Mouse (Mus musculus): ENCODE measurements around the gene Calml4.

Gene Calml4

DNA sequence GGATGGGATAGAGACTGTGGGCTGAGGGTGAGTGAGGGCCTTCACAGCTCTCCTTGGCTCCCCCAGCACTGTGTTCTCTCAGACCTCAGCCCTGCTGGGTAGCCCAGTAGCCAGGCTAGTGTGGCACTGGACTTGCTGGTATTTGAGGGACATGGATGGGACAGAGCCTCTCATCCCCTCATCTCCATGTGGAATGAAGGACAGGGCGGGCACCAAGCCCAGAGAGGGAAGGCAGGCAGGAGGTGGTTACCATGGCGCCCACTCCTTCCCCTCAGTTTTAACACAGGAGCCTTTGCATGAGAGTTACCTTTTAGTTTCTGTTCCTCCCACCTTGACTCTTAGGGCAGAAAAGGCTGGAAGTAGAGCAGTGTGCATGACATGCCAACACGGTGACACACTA is 9.2 kb upstream of the Calml4 start:
- POLR2A ChIA-PET = interaction anchor here in 2 of 4 experiments (1.0 to 53.0 kb wide), 6 partner anchors 10 to 132 kb away, joined by 3 to 2072 read pairs (median 8); partner anchors contain the start of genes Fem1b (in 2 of the 2) and Cln6 (in 1 of the 2)
- CTCF ChIA-PET = interaction anchor here (0.7 to 2.4 kb wide), 17 partner anchors 8 to 276 kb away, joined by 3 to 24 read pairs (median 8); partner anchors contain the start of genes Calml4 (in 1 of the 4) and Fem1b (in 1 of the 4)

DNA sequence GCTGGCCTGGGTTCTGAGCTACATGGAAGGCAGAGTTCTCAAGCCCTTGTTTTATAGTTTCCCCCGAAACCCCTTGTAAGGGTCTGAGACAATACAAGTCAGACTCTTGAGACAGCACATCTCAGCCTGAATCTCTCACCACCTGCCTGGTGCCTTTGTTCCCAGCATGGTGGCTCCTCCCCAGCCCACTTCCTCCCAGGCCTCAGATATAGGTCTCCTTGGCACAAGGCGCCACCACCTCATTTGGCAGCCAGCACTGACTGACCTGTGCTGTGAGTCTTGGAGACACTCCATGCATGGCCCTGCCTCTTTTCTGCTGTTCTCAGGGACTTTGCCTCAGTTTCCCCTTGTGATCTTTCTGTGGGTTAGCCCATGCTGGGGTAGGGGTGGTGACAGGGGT is 6.3 kb upstream of the Calml4 start:
- ChIA-PET POLR2A (interaction anchor here in 3 of 4 experiments (0.7 to 1.8 kb wide), 9 partner anchors 8 to 272 kb away, joined by 3 to 8 read pairs (median 4); partner anchors contain the start of gene Cln6 (in 1 of the 3)), CTCF (interaction anchor here (0.5 to 1.7 kb wide), 7 partner anchors 18 to 1866 kb away, joined by 4 to 10 read pairs (median 5); no protein-coding TSS in a partner anchor)

DNA sequence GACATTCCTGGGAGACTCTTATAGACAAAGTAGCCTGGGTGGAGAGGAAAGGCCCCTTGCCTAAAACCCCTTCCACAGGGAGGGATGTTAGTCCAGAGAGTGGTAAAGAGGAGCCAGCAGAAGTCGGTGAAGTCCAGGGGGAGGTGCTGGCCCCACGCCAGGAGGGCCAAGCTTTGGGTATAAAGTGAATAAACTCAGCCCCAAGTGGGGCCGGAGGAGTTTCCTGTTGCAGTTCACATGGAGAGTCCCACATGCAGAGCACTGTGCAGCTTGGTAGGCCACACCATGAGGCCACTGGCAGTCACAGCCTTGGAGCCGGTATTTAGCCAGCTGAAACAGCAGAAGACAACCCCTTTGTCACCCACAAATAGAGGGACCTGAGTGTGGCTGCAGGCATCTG is 3.4 kb upstream of the Calml4 start:
- ChIA-PET CTCF (no interaction called here), POLR2A (interaction anchor here in 1 of 4 experiments (0.6 to 1.6 kb wide), 3 partner anchors 17 to 44 kb away, joined by 3 to 5 read pairs (median 3); no protein-coding TSS in a partner anchor)

DNA sequence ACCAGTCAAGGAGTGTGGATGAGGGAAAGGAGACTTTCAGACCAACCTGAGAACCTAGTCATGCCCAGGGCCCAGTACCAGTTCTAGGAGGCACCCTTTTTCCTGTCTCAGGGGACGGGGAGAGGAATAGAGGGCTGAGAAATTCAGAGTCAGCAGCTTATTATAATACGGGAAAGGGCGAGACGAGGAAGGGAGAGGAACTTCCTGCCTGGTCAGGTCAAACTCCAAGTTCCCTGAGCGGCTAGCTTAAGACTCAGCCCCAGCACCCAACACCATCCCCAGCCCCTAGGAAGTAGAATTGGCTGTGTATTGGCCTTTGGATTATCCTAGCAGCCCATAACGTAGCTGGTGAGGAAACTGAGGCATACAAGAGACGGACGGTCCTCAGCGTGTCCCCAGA is 664 bp upstream of the Calml4 start:
- ChIA-PET POLR2A (interaction anchor here in 3 of 4 experiments (0.8 to 2.7 kb wide), 14 partner anchors 10 to 274 kb away, joined by 3 to 13 read pairs (median 4); partner anchors contain the start of genes Cln6 (in 1 of the 3) and Fem1b (in 1 of the 3)), CTCF (interaction anchor here (0.5 to 3.4 kb wide), 11 partner anchors 9 to 1186 kb away, joined by 3 to 21 read pairs (median 4); no protein-coding TSS in a partner anchor)

DNA sequence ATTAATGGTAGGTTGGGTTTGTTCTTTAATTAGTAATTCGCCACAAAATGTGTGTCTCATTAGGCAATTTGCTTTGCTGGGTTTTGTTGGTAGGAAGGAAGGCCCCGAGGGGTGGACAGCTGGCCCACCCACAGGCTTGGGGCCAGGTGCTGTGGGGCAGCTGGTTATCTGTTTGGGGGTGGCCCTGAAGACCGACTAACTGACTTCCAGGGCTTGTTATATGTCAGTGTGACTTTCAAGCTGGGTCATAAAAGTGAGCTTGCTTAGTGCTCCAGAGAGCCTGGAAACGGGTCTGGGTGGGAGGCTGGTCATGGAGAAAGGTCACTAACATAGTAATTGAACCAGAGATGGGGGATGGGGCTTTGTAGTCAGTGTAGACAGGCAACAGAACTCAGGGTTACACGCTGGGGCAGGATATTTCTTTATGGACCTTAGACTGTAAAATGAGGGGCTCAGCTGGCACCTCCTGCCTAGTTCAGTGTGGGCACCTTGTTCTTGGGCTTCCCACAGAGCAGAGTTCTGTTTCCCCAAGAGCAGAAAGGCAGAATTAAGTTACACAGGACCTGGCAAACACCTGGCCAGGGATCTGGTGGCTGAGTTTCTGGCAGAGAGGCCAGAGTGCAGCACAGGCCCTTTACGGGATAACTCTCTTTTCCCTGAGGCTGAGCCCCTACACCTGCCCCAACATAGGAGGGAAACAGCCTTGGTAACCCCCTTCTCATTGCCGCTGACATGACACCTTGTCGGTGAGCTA is 563 bp downstream of the Calml4 start:
- ChIA-PET CTCF (interaction anchor here (0.6 to 3.4 kb wide), 7 partner anchors 10 to 266 kb away, joined by 3 to 21 read pairs (median 6); no protein-coding TSS in a partner anchor), POLR2A (interaction anchor here in 3 of 4 experiments (0.5 to 2.6 kb wide), 12 partner anchors 10 to 272 kb away, joined by 3 to 8 read pairs (median 4); partner anchors contain the start of gene Fem1b (in 2 of the 3))

DNA sequence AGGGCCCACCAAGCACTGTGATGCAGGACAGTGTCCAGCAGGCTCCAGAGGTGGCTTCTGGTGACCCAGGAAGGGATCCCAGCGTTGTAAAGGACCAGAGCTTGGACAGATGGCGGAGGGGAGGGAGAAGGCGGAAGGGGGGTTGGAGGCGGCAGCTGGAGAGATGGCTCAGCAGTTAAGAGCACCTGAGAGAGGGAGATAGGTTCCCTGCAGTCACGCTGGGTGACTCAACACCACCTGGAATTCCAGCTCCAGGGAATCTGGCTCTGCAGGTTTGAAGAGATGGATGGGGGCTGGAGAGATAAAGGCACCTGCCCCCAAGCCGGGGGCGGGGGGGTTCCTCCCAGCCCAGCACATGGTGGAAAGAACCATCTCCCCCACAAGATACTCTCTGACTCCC is 2.2 kb downstream of the Calml4 start:
- ChIA-PET CTCF (interaction anchor here in 3 of 4 experiments (0.6 to 2.9 kb wide), 7 partner anchors 8 to 1116 kb away, joined by 3 to 16 read pairs (median 6); no protein-coding TSS in a partner anchor), POLR2A (interaction anchor here in 3 of 4 experiments (0.7 to 2.1 kb wide), 8 partner anchors 8 to 112 kb away, joined by 3 to 21 read pairs (median 6); no protein-coding TSS in a partner anchor)

DNA sequence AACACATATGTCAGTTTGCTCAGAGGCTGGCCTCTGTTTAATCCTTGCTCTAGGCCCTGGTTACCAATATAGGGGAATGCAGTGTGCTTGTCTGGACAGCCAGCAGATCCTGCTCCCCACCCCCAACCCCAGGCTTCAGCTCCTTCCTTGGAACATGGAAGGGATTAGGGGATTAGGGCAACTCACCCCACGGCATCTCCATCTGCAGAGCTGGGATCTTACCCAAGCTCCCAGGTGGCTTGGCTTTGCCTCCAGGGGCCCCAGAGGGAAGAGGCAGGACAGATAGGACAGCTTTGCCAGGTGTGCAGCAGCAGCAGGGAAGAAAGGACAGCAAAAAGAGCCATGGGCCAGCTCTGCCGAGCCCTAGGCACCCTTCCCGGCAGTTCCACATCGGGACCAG is 3.0 kb downstream of the Calml4 start:
- CTCF ChIA-PET = interaction anchor here in 3 of 4 experiments (1.0 to 2.9 kb wide), 6 partner anchors 11 to 263 kb away, joined by 3 to 16 read pairs (median 5); no protein-coding TSS in a partner anchor
- POLR2A ChIA-PET = interaction anchor here in 3 of 4 experiments (0.6 to 2.1 kb wide), 11 partner anchors 9 to 66 kb away, joined by 3 to 21 read pairs (median 5); partner anchors contain the start of gene Cln6 (in 1 of the 3)

DNA sequence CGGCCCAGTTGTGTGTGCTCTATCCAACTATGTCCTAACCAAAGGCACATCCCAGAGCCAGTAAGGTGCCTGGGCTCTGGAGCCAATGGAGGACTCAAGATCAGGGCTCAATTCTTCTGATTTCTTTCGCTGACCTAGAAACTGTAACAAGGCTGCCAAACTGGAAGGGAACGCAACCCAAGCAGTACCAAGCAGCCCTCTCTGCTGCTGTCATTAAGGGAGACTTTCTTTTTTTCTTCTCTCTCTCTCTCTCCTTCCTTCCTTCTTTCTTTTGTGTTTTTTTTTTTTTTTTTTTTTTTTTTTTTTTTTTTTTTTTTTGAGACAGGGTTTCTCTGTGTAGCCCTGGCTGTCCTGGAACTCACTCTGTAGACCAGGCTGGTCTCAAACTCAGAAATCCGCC is 11.4 kb downstream of the Calml4 start:
- CTCF ChIA-PET = interaction anchor here in 1 of 4 experiments (1.6 kb wide), 1 partner anchor 22 kb away, joined by 4 read pairs; no protein-coding TSS in a partner anchor
- POLR2A ChIA-PET = interaction anchor here in 2 of 4 experiments (0.6 to 1.4 kb wide), 2 partner anchors 9 to 69 kb away, joined by 3 to 8 read pairs; no protein-coding TSS in a partner anchor

DNA sequence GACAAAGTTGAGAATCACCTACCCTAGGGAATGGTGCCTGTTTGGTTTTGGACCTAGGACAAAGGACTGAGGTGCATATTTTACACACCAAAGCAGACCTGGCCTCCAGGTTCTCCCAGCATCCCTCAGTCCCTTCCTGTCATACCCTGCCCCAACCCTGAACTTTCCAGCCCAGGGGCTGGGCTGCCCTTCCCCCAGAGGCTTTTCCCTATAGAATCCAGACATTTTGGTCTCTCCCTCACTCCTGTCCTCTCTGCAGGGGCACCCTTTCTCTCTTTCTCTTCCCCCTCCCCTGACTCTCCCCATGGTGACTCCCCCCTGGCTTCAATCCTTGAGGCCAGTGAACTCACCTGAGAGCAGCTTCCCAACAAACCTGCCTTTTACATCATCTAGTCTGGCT is 12.8 kb downstream of the Calml4 start:
- CTCF ChIA-PET = interaction anchor here (0.5 to 3.4 kb wide), 10 partner anchors 10 to 253 kb away, joined by 3 to 15 read pairs (median 6); partner anchors contain the start of gene Calml4 (in 1 of the 4)
- POLR2A ChIA-PET = interaction anchor here in 3 of 4 experiments (0.5 to 3.5 kb wide), 27 partner anchors 10 to 748 kb away, joined by 3 to 21 read pairs (median 5); partner anchors contain the start of genes Calml4 (in 3 of the 3), Cln6 (in 2 of the 3), Fem1b (in 1 of the 3) and Glce (in 1 of the 3)

DNA sequence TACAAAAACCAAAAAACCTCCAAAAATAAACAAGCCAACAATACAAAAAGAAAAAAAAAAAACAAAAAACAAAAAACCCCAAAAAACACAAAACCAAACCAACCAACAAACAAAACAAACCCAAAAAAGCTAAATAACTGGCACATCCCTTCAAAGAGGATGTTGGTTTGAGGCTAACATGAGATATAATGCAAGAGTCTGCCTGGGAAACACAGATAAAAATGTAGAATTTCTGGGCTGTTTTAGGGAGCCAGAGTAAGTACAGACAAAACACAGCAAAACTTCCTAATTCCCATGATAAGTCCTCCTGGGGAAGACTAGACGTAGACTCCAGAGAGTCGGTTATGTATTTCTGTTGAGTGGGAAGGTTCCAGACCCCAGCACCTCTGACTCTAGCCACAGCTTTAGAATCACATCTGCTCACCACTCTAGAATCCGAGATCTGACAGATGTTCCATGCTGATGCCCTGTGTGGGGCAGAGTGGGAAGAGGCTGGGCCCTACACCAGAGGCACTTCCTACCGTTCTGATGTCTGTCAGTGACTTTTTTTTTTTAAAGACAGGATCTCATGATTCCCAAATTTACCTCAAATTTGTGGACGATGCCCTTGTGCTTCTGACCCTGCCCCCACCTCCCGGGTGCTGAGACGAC is 19.2 kb downstream of the Calml4 start:
- CTCF ChIA-PET = interaction anchor here in 1 of 4 experiments (0.7 kb wide), 2 partner anchors 74 to 1430 kb away, joined by 3 read pairs; no protein-coding TSS in a partner anchor
- POLR2A ChIA-PET = interaction anchor here in 1 of 4 experiments (1.1 to 1.4 kb wide), 2 partner anchors 11 to 39 kb away, joined by 3 to 4 read pairs; partner anchors contain the start of gene Cln6

DNA sequence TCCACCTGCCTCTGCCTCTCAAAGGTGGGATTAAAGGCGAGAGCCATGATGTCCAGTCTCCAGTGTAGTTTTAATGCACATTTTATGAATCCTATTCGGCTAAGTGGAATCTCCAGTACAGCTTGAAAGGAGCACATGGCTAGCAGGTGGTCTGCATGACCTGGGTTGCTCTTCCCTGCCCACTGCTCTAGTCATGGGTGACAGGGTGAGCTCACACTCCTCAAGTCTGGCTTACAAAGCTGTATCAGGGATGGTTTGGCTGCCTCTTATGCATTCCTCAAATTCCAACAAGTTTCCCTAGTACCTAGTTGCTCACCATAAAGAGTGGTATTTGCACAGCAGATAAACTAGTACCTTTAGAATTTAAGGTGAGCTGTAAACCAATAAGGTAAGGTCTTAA is 19.9 kb downstream of the Calml4 start:
- POLR2A ChIA-PET = interaction anchor here in 1 of 4 experiments (0.7 kb wide), 1 partner anchor 24 kb away, joined by 3 read pairs; no protein-coding TSS in a partner anchor

DNA sequence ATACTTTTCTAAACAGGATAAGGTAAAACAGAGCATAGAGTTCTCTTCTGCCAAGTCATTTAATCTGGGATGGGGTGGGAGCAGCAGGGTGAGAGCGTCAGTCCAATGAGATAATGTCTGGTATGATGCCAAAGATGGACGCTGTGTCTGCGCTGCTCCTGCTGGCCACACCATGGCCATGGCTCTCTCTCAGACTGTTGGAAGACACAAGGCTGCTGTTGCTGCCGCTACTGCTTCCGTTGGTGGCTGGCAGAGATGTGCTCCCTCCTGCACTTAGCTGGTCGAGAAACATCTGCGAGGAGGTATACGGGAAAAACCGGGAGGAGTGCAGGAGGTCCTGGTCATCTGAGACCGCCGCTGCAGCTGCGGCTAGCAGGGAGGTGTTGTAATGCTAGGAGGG is 24.0 kb downstream of the Calml4 start:
- ChIA-PET POLR2A (interaction anchor here in 3 of 4 experiments (0.6 to 2.6 kb wide), 7 partner anchors 11 to 91 kb away, joined by 3 to 11 read pairs (median 4); partner anchors contain the start of genes Calml4 (in 1 of the 3) and Cln6 (in 1 of the 3)), CTCF (interaction anchor here in 3 of 4 experiments (0.5 to 1.2 kb wide), 4 partner anchors 29 to 99 kb away, joined by 3 to 6 read pairs (median 4); no protein-coding TSS in a partner anchor)

More for the DNA sequence above, 19.9 kb downstream of the Calml4 start:
- CTCF ChIA-PET = no interaction called here

DNA sequence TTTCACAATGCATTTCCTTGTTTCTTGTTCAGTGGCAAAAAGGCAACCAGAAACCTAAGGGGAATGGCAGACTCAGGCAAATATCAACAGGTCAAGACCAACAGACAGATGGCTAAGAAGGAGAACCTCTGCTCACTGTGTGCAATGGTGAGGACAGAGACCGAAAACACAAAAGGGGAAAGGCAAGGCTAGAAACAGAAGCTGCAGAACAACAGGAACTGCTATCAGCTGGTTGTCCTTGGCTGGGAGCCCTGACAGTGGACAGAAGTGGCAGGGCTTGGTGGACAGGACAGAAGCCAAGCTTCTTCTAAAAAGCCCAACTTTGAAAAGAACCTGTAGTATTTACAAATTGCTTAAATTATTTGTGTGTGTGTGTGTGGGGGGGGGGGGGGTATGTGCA is 36.6 kb downstream of the Calml4 start:
- ChIA-PET CTCF (interaction anchor here in 3 of 4 experiments (0.6 to 1.5 kb wide), 6 partner anchors 49 to 1017 kb away, joined by 3 to 7 read pairs (median 4); no protein-coding TSS in a partner anchor), POLR2A (interaction anchor here in 3 of 4 experiments (0.6 to 1.4 kb wide), 7 partner anchors 19 to 1580 kb away, joined by 3 to 12 read pairs (median 4); no protein-coding TSS in a partner anchor)

DNA sequence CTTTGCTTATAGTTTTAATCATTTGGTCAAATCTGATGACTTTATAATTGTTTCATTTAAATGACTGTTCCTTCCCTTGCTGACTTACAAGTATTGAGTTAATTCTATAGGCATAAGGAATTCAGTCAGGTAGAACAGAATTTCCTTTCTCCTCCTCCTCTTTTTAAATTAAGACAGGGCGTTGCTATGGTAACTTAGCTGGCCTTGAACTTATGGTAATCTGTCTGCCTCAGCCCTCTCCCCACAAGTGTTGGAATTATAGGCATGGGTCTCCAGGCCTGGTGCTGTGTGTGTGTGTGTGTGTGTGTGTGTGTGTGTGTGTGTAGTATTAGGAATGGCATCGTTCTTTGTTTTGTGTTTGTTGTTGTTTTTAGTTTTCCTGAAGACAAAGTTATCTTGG is 43.9 kb downstream of the Calml4 start:
- CTCF ChIA-PET = interaction anchor here in 3 of 4 experiments (0.6 to 1.4 kb wide), 6 partner anchors 9 to 589 kb away, joined by 3 to 9 read pairs (median 5); no protein-coding TSS in a partner anchor
- POLR2A ChIA-PET = interaction anchor here (0.6 to 1.3 kb wide), 10 partner anchors 24 to 601 kb away, joined by 3 to 6 read pairs (median 3); no protein-coding TSS in a partner anchor

DNA sequence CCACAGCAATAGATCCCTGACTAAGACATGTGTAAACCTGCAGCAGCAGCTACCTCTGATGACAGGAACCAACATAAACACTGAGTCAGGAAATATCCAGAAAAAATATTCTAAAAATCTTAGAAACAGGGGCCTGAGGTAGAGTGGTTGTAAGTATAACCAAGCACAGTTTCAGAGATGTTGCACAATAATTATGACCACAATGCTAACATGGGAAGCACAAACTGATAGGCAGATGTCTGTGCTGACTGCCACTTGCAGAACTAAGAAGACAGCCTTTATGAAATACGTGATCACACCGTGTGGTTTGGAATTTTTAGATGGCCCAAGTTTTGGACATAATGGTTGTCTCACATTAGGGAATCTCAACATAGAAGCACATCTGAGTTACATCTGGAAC is 46.0 kb downstream of the Calml4 start:
- POLR2A ChIA-PET = interaction anchor here in 1 of 4 experiments (0.9 to 1.5 kb wide), 2 partner anchors 10 to 24 kb away, joined by 3 to 4 read pairs; no protein-coding TSS in a partner anchor
- CTCF ChIA-PET = interaction anchor here in 2 of 4 experiments (1.3 to 2.0 kb wide), 2 partner anchors 56 kb away, joined by 4 to 7 read pairs; no protein-coding TSS in a partner anchor

DNA sequence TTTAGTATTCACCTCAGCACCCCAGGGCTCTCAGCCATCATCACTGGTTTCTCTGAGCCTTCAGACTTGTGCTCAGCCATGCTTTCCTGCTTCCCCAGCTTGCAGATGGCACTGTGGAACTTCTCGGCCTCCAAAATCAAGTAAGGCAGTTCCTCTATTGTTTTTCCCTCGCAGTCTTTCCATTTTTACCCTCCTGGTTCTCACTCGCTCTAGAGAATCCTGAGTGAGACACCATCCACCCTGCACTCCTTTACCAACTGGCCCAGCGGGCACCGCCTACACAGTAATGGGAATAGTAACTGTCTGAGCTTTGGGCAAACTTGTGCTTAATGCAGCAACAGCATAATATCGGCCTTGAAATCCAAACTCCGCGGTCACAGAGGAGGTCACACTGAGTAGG is 47.2 kb downstream of the Calml4 start:
- CTCF ChIA-PET = interaction anchor here in 2 of 4 experiments (0.6 to 2.0 kb wide), 4 partner anchors 11 to 128 kb away, joined by 3 to 7 read pairs (median 4); no protein-coding TSS in a partner anchor
- POLR2A ChIA-PET = interaction anchor here in 1 of 4 experiments (1.2 to 1.5 kb wide), 2 partner anchors 9 to 18 kb away, joined by 4 read pairs; no protein-coding TSS in a partner anchor

All from embryonic stem cell, embryonic (primary cell).